Mouse (Mus musculus): ENCODE results near the gene Med4. TPM values are rescaled to one million over a fixed set of nuclear protein-coding genes. Genes with fewer than 3 reads are reported as not detected.

Gene Med4
- 10 to 100 TPM; 13.9 TPM for total RNA-seq (2021)
- long read RNA-seq, experiment 1, transcript Med4-201 (7 exons, 1,328 nt): major isoform, 18 of 19 reads
- long read RNA-seq, experiment 1, partial matches to known transcripts: 0 of 19 reads
- long read RNA-seq, experiment 1, other reads (novel, unspliced or antisense): 1 of 19 reads
- long read RNA-seq, experiment 2, transcript Med4-201 (7 exons, 1,328 nt): major isoform, 13 of 14 reads
- long read RNA-seq, experiment 2, partial matches to known transcripts: 0 of 14 reads
- long read RNA-seq, experiment 2, other reads (novel, unspliced or antisense): 1 of 14 reads

DNA sequence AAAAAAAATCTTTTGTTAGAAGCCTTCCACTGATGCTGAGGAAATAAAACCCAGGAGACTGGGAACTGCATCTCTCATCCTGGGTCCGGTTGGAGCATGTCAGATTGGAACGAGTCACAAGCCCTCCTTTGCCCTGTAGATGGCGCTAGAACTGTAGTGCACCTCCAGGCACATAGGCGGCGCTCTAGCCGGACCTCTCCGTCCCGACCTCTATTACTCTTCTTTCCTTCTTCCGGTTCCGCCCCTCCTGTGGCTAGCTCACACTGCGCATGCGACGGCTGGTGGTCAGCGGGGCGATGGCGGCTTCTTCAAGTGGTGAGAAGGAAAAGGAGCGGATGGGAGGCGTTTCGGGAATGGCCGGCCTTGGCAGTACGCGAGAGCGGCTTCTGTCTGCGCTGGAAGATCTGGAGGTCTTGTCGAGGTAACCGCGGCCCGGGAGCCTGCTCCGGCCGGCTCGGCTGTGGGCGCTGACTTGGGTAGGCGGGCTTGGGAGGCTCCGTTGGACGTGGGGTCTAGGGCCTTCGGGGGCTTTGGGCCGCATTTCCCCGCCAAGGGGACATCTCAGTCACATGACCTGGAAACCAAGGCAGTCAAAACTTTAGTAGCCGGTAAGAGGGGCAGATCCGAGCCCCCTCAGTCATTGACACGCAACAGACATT lies at the start of gene Med4:
Gene Med4, plus strand, starts transcription at position 261 of the 659 bp plus-strand sequence.
- intact Hi-C loops (cut with DNase I; ENCODE audit: low total_unique reads): no loop called here
- DNase-seq: peak; percentile 94

DNA sequence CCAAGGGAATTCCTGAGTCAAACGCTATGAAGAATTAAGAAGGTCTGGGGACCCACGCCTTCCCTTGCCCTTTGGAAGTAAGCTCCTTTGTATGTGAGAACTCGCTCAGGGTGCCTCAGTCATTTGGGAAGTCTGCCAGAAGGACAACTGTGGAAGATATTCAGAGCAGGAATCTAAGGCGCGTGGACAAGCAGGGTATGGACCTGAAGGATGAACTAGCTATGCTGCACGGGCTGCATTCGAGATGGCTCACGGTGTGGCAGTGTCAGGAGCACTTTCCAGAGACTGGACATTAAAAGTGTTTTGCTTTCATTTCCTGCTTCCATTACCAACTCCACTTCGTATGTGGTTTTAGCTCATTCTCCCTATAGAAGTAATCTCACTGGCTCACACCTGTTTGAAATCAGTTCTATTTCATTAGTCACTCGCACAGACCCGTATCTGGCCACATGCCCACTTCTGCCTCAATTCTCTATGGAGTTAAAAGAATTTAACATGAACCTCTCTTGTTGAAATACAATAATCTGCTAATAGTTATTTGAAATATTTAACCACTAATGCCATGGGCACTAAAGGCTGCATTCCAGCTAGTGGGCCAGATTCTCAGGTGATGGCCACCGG lies 49.2 kb upstream of the Med4 start:
- intact Hi-C loops (cut with DNase I; ENCODE audit: low total_unique reads): no loop called here

DNA sequence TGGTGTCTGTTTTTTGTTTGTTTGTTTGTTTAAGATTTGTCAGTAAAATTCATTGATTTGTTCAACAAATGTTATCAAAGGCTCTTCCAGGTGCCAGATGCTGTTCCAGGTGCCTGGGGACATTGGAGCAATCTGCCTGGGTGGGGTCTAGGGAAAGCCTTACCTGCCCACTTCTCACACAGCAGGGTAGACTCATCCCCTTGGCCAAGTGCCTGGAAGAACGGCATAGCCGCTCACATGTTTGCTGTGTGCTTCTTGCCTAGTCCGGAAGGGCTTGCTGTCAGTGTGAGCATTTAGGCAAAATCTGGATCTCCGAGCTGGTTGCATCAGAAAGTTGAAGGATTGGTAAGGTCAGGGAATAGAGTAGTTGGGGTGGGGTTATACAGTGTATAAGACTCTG lies 47.6 kb upstream of the Med4 start:
- intact Hi-C loops (cut with DNase I; ENCODE audit: low total_unique reads): no loop called here
- no peak for DNase-seq

More for the DNA sequence above, 49.2 kb upstream of the Med4 start:
- no peak for DNase-seq

DNA sequence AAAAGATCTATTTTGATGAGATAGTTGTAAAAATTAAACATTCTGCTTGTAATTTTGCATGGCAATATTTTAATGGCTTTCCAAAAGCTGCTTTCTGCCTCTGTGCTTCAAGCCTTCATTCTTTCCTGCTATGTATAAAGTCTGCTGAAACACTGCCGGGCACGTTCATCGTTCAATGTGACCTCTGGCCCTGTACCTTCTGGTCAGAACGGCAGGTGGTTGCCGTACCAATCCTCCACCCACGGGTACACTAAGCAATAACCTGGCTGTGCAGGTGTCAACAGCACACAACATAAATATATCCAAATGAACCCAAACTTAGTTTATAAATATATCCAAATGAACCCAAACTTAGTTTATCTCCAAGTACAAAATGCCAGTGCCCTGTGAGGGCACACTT lies 42.1 kb upstream of the Med4 start:
- intact Hi-C loops (cut with DNase I; ENCODE audit: low total_unique reads): no loop called here
- DNase-seq: no peak

DNA sequence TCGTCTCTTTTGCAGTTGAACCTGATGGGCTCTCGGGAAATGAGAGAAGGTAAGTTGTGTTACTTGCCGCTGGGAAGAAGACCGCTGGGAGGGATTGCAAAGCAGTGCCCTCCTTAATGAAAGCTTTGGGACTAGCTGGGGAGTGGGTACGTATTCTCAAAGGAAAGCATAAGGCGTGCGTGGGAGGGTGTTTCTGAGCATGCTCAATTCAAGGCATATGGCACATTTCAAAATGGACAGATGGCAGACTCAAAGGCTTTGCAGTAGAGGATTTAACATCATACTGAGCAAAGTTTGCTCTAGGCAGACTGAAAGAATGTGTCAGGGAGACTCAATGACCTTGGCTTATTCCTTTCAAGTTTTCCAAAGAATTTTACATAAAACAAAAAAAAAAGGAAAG lies 40.3 kb upstream of the Med4 start:
- intact Hi-C loops (cut with DNase I; ENCODE audit: low total_unique reads): no loop called here
- no peak for DNase-seq

DNA sequence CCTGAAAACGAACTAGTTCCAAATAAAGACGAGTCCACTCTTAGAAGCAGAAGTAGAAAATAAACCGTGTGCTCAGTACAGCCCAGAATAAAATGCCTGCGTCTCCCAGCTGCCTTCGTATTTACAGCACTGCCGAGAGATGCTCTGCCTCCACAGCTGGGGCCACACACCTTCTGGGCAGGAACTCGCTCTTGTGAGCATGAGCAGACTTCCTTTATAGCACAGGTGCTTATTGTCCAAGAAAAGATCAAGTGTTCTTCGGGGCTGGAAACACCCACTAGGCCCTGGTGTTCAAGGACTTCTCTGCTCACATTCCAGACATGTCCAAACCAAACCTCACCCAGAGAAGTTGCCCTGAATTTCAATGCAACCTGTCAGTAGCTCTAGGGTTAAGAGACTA lies 39.2 kb upstream of the Med4 start:
- intact Hi-C loops (cut with DNase I; ENCODE audit: low total_unique reads): loop anchor here (10.0 kb wide), 1 partner anchor 86 kb away; the partner anchor contains the start of gene Itm2b
- no peak for DNase-seq

DNA sequence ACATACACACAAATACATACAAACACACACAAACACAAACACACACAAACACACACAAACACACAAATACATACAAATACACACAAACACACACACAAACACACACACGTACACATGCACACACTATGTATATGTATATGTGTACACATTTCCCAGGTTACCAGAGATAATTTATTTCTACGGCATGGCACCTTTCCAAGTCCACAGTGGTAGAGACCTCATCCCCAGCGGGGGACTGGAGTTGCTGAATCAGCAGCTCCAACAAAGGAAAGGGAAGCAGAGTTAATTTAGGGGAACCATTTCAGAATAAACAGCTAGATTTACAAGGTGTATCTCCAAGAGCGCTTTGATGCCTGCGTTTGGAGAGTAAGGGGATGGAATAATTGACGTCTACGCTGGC lies 37.6 kb upstream of the Med4 start:
- intact Hi-C loops (cut with DNase I; ENCODE audit: low total_unique reads): loop anchor here (10.0 kb wide), 1 partner anchor 87 kb away; the partner anchor contains the start of gene Itm2b

DNA sequence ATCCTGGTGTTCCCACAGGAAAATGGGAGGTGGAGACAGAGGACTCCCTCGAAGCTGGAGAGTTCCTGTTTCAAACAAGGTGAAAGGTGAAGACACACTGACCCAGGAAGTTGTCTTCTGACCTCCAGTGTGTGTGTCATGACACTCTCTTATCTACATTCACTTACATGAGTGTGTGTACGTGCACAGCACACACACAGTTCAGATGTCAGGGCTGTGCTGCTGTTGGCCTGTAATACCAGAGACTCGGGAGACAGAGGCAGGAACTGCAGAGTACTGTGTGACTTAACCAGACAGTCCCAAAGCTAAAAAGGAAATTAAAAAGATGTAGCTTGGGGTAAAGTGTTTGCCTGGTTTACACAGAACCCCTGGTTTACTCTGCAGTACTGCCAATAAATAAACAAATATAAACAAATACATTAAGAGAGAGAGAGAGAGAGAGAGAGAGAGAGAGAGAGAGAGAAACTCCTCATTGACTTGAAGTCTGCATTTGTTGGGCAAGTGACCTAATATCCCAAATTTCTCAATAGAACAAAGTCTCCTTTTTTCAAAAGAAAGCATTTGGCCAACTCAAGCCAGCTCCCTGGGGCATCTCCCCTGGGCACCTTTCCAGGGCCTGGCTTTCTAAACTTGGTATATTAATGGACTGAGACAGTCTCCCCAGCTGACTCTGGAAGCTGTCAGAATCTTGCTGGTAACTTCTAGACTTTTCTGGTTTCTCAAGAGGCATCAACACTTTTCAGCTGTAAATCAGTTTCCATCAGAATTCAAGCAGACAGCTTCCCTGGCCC lies 36.0 kb upstream of the Med4 start:
- DNase-seq: peak; percentile 69
- intact Hi-C loops (cut with DNase I; ENCODE audit: low total_unique reads): loop anchor here (10.0 kb wide), 1 partner anchor 89 kb away; the partner anchor contains the start of gene Itm2b

More for the DNA sequence above, 37.6 kb upstream of the Med4 start:
- DNase-seq: no peak

DNA sequence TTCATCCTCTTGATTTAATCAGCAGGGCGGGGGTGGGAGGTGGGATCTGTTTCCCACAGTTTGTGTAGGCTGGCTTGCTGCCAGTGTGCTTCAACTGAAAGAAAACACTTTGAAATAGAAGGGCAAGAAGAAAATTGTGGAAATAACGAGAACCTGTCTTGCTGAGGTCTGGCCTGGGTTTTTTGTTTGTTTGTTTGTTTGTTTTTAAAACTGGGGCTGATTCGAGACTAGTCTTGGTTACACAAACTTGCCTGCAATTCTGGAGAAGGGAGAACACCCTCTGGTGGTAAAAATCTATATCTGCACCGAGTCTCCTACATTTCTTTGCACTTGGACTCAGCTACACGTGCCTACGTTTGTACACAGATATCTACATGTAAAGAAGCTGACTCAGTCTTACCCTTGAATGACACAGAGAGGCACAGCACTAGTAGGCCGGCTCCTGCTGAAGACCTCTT lies 35.2 kb upstream of the Med4 start:
- intact Hi-C loops (cut with DNase I; ENCODE audit: low total_unique reads): loop anchor here (10.0 kb wide), 1 partner anchor 90 kb away; the partner anchor contains the start of gene Itm2b
- DNase-seq: no peak

DNA sequence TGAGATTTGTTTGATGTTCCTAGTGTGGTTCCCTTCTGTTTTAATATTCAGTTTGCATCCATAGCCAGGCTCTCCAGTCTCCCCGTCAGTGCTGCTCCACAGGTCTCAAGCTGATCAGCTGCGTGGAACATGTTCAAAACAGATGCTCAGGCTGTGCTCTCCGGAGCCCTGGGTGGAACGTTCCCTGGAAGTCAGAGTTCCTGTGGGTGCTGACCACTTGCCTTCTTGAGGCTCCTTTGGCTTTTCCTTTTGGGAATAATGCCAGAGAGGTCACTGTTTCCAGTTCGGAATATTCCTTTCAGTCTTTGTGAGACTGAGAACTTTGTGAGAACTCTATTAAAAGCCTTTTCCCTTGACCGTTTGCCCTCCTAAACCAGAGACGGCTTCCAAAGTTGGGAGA lies 34.3 kb upstream of the Med4 start:
- intact Hi-C loops (cut with DNase I; ENCODE audit: low total_unique reads): loop anchor here (10.0 kb wide), 1 partner anchor 91 kb away; the partner anchor contains the start of gene Itm2b
- peak; percentile 30 for DNase-seq

DNA sequence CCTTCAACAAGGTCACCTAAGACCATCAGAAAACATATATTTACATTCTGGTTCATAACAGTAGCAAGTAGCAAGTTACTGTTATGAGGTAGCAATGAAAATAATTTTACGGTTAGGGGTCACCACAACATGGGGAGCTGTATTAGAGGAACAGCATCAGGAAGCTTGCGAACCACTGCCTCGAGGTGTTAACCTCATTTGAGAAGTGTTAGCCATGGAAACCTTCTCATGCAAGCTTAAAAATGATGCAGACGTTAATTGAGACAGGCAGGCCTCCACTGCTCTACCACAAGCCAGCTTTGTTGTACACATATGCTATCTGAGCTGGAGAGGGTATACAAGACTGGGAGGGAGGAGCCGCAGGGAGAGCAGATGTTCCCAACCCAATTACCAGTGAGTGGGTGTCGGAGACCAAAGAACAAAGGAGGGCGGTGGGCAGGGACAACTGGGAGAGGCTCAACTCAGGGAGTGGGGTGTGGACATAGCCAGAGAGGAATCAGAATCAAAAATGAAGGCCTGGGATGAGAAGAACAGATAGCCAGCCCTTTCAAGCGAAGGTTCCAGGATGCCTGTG lies 33.4 kb upstream of the Med4 start:
- intact Hi-C loops (cut with DNase I; ENCODE audit: low total_unique reads): loop anchor here (10.0 kb wide), 1 partner anchor 92 kb away; the partner anchor contains the start of gene Itm2b
- no peak for DNase-seq

DNA sequence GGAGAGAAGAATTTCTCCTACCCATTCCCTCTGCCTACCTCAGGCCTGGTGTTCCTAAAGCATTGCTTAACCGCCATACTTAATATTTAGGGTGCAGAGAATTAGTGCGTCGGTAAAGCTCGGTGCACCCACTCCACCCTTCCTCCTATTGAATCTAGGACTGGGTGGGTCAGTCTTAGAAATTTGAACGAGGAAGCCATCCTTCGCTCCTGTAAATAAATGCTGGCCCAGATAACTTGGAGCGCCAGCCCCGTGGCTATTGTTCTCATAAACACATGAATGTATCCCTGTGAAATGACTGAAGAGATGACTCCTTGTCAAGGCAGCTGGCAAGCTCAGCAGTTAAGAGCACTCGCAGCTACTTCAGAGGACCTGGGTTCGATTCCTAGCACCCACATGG lies 32.7 kb upstream of the Med4 start:
- DNase-seq: no peak
- intact Hi-C loops (cut with DNase I; ENCODE audit: low total_unique reads): loop anchor here (10.0 kb wide), 1 partner anchor 92 kb away; the partner anchor contains the start of gene Itm2b

DNA sequence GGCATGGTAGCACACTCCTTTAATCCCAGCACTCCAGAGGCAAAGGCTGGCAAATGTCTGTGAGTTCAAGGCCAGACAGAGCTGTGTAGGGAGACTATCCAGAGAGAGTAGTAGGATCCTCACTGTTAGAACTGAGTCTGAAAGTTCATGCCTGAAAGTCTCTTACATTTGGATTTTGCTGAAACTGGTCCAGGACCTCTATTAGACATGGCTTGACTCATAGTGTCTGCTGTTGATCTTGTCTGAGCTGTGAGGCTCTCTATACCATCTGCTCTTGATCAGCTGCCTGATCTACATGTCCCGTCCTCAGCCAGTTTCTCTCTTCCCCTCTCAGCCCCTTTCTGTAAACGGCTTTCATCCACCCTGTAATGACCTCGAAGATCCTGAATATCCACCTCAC lies 31.5 kb upstream of the Med4 start:
- DNase-seq: no peak
- intact Hi-C loops (cut with DNase I; ENCODE audit: low total_unique reads): loop anchor here (10.0 kb wide), 1 partner anchor 94 kb away; the partner anchor contains the start of gene Itm2b

DNA sequence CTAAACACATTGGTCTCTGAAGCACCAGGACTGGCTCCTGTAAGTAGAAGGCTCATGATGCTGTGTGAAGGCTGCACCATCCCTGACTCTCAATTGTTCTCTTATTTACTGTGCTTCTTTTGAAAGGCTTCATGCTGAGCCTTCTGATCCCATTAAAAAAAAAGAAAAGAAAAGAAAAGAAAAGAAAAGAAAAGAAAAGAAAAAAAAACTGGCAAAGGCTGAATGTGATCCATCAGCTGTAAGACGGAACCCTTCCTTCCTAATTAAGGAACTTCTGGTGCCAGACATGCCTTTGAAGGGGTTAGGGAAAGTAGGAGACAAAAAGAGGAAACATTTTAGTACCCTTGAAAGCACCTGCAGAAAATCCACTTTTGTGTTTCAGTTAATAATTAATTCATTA lies 30.1 kb upstream of the Med4 start:
- intact Hi-C loops (cut with DNase I; ENCODE audit: low total_unique reads): loop anchor here (10.0 kb wide), 1 partner anchor 95 kb away; the partner anchor contains the start of gene Itm2b
- no peak for DNase-seq

DNA sequence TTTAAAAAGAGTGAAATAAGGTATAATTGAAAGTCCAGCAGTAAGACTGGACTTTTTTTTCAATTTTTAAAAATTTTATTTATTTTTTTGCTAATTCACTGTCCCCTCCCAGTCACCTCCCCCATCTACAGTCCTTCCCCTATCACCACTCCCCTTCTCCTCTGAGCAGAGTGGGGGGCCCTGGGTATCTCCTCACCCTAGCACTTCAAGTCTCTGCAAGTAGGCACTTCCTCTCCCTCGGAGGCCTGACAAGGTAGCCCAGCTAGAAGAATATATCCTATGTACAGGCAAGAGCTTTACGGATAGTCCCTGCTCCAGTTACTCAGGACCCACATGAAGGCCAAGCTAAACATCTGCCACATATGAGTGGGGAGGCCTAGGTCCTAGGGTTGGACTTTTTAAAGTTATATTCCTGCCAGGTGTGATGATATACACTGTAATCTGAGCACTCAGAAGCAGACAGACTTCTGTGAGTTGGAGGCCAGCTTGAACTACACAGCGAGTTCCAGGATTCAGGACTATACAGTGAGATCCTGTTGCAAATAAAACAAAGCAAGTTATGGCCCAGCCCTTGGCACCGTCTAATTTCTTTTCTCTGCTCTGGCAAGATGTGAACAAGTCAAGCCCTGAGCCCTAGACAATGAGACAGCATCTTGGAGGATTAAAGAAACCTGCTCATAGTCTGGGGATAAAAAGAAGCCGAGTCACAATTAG lies 26.2 kb upstream of the Med4 start:
- DNase-seq: no peak
- intact Hi-C loops (cut with DNase I; ENCODE audit: low total_unique reads): no loop called here

DNA sequence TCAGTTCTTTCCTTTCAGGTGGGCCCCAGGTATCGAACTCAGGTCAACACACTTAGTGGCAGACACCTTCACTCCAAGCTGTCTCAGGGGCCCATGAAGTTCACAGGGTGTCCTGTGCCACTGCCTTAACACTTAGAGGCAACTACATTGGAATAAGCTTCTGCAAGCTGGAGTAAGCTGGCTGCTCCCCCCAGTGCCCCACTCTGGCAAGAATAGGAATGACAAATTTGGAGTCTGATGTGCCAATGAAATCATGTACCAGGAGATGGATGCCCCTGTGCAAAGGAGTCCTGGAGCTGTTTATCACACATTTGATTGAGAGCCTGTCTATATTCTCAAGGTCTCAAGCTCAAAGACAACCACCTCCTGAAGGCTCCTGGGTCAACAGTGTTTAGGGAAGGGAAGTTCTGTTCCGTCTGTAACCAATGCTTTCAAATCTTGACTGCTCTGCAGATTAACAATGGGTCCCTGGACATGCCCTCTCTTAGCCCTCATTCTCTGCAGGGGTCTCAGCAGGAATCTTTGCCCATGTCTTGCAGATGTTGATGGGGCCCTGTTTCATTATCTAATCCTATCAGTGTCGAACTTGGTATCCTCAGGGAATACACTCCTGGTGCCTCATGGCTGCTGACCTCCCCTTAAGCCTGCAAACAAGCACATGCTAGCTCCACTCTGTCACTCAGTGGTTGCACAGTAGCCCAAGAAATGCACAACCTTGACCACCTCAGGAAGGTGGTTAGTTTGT lies 25.3 kb upstream of the Med4 start:
- intact Hi-C loops (cut with DNase I; ENCODE audit: low total_unique reads): no loop called here
- DNase-seq: no peak

DNA sequence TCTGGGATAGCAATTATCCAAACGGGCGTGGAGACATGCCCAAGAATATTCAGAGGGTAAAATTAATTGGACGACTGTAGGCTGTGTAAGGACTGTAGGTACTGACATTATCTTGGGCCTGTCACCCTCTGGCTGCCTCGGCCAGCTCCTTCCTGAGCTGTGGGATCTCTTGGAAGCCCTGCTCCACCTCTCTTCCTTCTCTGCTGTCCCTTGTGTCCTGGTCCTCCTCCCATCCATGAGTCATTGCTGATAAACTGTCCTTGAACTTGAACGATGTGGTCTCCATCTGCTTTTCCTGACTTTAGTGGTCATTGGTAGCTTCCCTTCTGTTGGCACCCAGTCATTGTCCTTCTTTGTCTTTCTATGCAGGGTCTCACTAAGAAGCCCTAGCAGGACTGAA lies 23.2 kb upstream of the Med4 start:
- DNase-seq: no peak
- intact Hi-C loops (cut with DNase I; ENCODE audit: low total_unique reads): no loop called here

DNA sequence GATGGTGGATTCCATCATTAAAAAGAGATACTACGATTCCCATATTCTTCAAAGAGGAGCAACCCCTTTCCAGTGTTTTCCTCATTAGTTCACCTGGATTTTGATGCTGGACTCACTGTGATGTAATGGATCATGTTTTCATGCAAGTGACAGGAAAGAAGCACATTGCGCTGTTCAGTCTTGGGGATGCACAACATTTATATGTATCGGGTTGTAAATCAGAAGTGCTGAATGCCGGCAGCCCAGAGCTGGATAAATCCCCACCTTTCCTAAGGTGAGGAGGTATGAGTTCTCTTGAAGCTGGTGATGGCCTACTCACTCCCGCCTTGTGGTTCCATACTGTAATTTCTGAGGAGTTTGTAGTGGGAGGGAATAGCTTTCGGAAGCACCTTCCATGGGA lies 16.5 kb upstream of the Med4 start:
- intact Hi-C loops (cut with DNase I; ENCODE audit: low total_unique reads): no loop called here

More for the DNA sequence above, 16.5 kb upstream of the Med4 start:
- DNase-seq: no peak
